Mouse (Mus musculus) lung, postnatal 0 days (tissue): Measurements from ENCODE around the gene Tbl1xr1.

Source experiments
- CTCF ChIP-seq: IDR thresholded peaks from 2 replicates; pipeline ENCODE4 v1.5.1; 2016; ENCODE audit warnings: antibody characterized with exemption, mild to moderate bottlenecking
- EP300 ChIP-seq: IDR thresholded peaks from 2 replicates; pipeline ENCODE4 v1.6.1; 2016; ENCODE audit warnings: antibody characterized with exemption, mild to moderate bottlenecking, control low read depth

DNA sequence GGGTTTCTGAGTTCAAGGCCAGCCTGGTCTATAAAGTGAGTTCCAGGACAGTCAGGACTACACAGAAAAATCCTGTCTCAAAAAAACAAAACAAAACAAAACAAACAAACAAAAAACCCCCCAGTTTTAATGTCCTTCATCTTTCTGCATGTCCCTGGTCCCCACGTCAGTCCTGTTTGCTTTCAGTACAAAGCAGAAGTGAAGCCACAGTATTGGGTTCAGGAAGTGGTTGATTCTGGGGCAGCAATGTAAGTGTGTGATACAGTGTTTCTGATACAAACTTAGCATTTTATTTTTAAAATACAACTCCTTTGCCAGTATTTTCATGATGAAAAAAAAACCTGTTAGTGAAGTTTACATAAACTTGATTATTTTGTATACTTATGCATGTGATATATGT is 76.3 kb downstream of the Tbl1xr1 start:
- TF ChIP-seq EP300, result no peak
- TF ChIP-seq CTCF, result no peak
